Mouse (Mus musculus) hindbrain, embryonic 13.5 days (tissue): ENCODE measurements around the gene Pex19. TPM values are rescaled to one million over a fixed set of nuclear protein-coding genes. Genes with fewer than 3 reads are reported as not detected.

Experiments used
- ATAC-seq: fragments of 200-750 bp; cut with Nextera tagmentation; 2 replicates; pipeline ENCODE4 v1.8.0; 2017; ENCODE audit warnings: moderate TSS enrichment; ENCODE audit not compliant: low FRiP score
- H3K27ac ChIP-seq: fragments of 300-500 bp; sonication (generic); 2 replicates; pipeline ENCODE4 v1.5.1; 2015; ENCODE audit warnings: inconsistent platforms, mild to moderate bottlenecking, moderate library complexity
- H3K27me3 ChIP-seq: fragments of 300-500 bp; sonication (generic); 2 replicates; pipeline ENCODE4 v1.6.1; 2015; ENCODE audit warnings: mild to moderate bottlenecking, inconsistent platforms
- H3K36me3 ChIP-seq: fragments of 300-500 bp; sonication (generic); 2 replicates; pipeline ENCODE4 v1.6.1; 2015; ENCODE audit warnings: mild to moderate bottlenecking, inconsistent platforms
- H3K4me1 ChIP-seq: fragments of 300-500 bp; sonication (generic); replicated peaks from 2 replicates; pipeline ENCODE4 v1.6.1; 2015; ENCODE audit warnings: inconsistent platforms
- H3K4me2 ChIP-seq: fragments of 300-500 bp; sonication (generic); 2 replicates; pipeline ENCODE4 v1.6.1; 2015; ENCODE audit warnings: inconsistent platforms, mild to moderate bottlenecking, moderate library complexity
- H3K4me3 ChIP-seq: fragments of 300-500 bp; sonication (generic); 2 replicates; pipeline ENCODE4 v1.5.1; 2015; ENCODE audit warnings: mild to moderate bottlenecking, inconsistent platforms
- H3K9ac ChIP-seq: fragments of 300-500 bp; sonication (generic); 2 replicates; pipeline ENCODE4 v1.6.1; 2015; ENCODE audit warnings: mild to moderate bottlenecking, inconsistent platforms
- H3K9me3 ChIP-seq: fragments of 300-500 bp; sonication (generic); 2 replicates; pipeline ENCODE4 v1.6.1; 2016; ENCODE audit warnings: inconsistent platforms
- WGBS: fragments of 180-500 bp; shearing (Covaris S2); methylation state at CpG from one replicate; pipeline ENCODE4 v1.1.7; 2015; 5-methylcytosine and 5-hydroxymethylcytosine counted together
- polyA plus RNA-seq: library from polyadenylated mRNA; unstranded; fragments of >200 nt; fragmentation: Nextera tagmentation; extraction: Ambion mirVana; gene quantifications from 2 replicates; pipeline ENCODE4 v1.2.1, GENCODE M21; 2015

The Pex19 gene
- polyA plus RNA-seq, 1 experiment from 2014 or later = 163 TPM

DNA sequence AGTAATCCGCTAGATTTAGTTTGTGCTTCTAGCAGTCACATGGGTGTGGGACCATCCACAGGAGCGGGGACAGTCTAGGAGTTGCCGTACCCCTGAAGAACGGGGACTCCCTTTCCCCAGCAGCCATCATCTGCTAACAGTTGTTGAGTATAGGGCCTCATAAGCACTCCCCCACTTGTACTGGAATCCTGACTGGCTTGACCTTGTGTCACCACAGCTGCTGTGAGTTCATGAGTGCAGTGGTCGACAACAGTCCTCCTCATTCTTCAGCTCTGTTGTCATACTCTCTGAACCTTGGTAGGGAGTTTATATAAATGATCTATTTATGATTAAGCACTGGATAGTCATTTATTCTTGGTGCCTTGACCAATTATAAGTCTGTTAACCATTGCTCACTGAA lies 43.3 kb downstream of the Pex19 start:
- H3K27me3 ChIP-seq = no peaks in the 10 kb centered on the region
- no peak overlapping the region for H3K4me2 ChIP-seq
- H3K36me3 ChIP-seq = peaks cover 89% of the 10 kb centered on the region
- no peaks in the 10 kb centered on the region for H3K4me1 ChIP-seq
- H3K9ac ChIP-seq = no peak overlapping the region
- no peak overlapping the region for H3K4me3 ChIP-seq
- H3K27ac ChIP-seq = no peak overlapping the region
- H3K9me3 ChIP-seq = no peaks in the 10 kb centered on the region
- no peak for ATAC-seq
- WGBS = 95% methylated on average over 5 of the region's 5 CpGs

DNA sequence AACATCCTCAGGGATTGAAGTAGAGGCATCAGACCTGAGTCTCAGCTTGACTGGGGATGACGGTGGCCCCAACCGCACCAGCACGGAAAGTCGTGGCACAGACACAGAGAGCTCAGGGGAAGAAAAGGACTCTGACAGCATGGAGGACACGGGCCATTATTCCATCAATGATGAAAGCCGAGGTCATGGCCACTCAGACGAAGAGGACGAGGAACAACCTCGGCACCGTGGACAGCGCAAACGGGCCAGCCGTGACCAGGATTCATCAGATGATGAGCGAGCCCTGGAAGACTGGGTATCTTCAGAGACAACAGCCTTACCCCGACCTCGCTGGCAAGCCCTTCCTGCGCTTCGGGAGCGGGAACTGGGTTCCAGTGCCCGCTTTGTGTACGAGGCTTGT lies 45.8 kb downstream of the Pex19 start:
- no peak overlapping the region for H3K4me2 ChIP-seq
- H3K9ac ChIP-seq = no peak overlapping the region
- WGBS = 84% methylated on average over 21 of the region's 21 CpGs
- H3K4me1 ChIP-seq = no peaks in the 10 kb centered on the region
- no peaks in the 10 kb centered on the region for H3K9me3 ChIP-seq
- H3K27me3 ChIP-seq = no peaks in the 10 kb centered on the region
- H3K27ac ChIP-seq = peak overlapping the region; percentile 30; the same call in 1 of the 2 replicates
- no peak for ATAC-seq
- peaks cover 86% of the 10 kb centered on the region for H3K36me3 ChIP-seq
- no peak overlapping the region for H3K4me3 ChIP-seq

DNA sequence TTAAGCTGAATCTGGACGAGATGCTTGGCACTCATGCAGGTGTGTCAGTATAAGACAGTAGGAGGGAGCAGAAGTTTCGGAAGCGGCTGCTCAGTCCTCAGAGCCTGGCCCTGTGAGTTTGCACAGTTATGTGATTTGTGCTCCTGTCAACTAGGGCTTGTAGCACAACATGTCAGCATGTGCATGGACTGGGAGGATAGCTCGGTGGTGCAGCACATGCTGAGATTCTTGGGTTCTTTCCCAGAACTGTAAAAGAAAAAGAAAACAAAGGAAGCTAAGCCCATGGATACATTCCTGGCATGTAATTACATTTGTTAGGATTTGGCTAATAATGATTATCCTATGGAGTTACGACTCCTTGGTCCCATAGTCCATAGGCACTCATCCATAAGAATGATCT lies 46.6 kb downstream of the Pex19 start:
- no peaks in the 10 kb centered on the region for H3K9me3 ChIP-seq
- no peak overlapping the region for H3K27ac ChIP-seq
- no peak for ATAC-seq
- H3K4me3 ChIP-seq = no peak overlapping the region
- H3K4me1 ChIP-seq = no peaks in the 10 kb centered on the region
- 67% methylated on average over 5 of the region's 5 CpGs for WGBS
- H3K27me3 ChIP-seq = no peaks in the 10 kb centered on the region
- H3K9ac ChIP-seq = no peak overlapping the region
- H3K4me2 ChIP-seq = no peak overlapping the region
- H3K36me3 ChIP-seq = peaks cover 86% of the 10 kb centered on the region

DNA sequence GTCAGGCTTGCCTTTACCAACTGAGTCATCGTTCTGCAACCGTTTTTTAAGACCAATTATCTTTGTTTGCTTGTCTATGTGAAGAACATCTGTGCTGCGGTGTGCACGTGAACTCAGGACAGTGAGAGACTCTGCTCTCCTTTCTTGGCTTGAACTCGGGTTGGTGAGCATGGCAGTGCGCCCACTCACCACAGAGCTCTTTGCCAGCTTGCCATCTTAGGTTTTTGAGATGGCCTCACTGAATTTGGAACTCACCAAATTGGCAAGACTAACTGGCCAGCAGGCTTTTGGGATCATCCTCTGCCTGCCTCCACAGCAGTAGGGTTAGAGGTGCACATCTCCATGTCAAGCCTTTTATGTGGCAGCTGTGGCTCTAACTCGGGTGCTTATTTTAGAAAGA lies 51.2 kb downstream of the Pex19 start:
- Histone ChIP-seq H3K9ac (no peak overlapping the region), H3K4me3 (no peak overlapping the region), H3K4me2 (no peak overlapping the region), H3K4me1 (no peaks in the 10 kb centered on the region), H3K27ac (no peak overlapping the region), H3K27me3 (no peaks in the 10 kb centered on the region), H3K9me3 (no peaks in the 10 kb centered on the region), H3K36me3 (peaks cover 69% of the 10 kb centered on the region)
- no peak for ATAC-seq
- 91% methylated on average over 7 of the region's 7 CpGs for WGBS

DNA sequence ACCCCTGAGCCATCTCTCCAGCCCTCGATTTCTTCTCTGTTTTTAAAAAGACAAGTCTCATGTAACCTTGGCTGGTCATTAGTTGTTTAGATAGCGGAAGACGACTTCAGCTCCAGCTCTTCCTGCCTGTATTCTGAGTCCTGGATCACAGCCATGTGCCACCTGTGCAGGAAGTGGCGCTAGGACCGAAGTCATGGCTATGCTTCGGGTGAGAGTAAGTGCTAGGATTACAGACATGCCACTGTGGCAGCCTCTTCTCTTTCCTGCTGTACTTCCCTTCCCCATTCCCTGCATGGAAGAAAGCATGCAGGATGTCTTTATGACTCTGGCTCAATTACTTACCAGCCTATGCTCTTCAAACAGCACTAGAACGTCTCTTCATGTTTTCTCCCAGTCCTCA lies 52.5 kb downstream of the Pex19 start:
- H3K27ac ChIP-seq = no peak overlapping the region
- no peaks in the 10 kb centered on the region for H3K9me3 ChIP-seq
- no peak overlapping the region for H3K4me2 ChIP-seq
- H3K4me1 ChIP-seq = no peaks in the 10 kb centered on the region
- peaks cover 60% of the 10 kb centered on the region for H3K36me3 ChIP-seq
- no peak overlapping the region for H3K4me3 ChIP-seq
- H3K27me3 ChIP-seq = no peaks in the 10 kb centered on the region
- no peak overlapping the region for H3K9ac ChIP-seq
- WGBS = 84% methylated on average over 7 of the region's 7 CpGs
- no peak for ATAC-seq

DNA sequence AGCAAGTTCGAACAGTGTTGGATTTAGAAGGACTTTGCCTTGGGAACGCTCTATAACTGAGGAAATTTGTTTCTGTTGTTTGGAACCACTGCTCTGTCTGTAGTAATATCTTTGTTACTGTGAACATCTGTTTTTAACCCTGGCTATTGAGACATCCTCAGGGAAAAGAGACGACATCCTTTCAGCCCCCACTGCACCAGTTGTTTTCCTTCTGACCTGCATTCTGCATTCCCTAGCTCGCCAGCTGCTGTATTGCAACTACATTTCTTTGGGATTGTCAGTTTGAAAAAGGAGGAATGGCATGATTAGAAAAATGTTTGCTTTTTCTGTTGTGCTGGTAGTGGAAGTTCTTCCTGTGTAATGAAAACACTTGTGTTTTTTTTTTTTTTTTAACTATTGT lies 54.3 kb downstream of the Pex19 start:
- Histone ChIP-seq H3K4me1 (no peaks in the 10 kb centered on the region), H3K9ac (no peak overlapping the region), H3K27ac (no peak overlapping the region), H3K9me3 (no peaks in the 10 kb centered on the region), H3K36me3 (peaks cover 47% of the 10 kb centered on the region), H3K4me2 (no peak overlapping the region), H3K27me3 (no peaks in the 10 kb centered on the region), H3K4me3 (no peak overlapping the region)
- no peak for ATAC-seq
- 61% methylated on average over 4 of the region's 4 CpGs for WGBS

DNA sequence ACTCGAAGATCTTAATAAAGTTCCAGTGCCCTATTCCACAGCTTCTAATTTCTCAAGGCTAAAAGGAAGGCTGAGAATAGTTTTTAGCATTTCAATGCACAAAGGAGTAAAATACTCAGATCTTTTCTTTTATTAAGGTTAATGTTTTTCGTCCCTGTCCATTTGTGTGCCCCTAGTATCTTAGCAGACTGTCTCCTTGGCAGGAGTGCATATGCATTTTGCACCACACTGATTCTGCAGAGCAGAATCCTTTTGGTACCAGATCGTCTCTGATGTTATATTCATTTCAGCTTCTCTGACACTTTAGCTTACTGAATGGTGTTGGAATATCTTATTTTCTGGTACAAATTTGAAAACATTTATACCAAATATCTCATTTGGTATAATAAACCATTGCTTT lies 55.2 kb downstream of the Pex19 start:
- WGBS = 91% methylated on average over 3 of the region's 3 CpGs
- Histone ChIP-seq H3K4me2 (no peak overlapping the region), H3K4me1 (no peaks in the 10 kb centered on the region), H3K4me3 (no peak overlapping the region), H3K36me3 (peaks cover 52% of the 10 kb centered on the region), H3K27me3 (no peaks in the 10 kb centered on the region), H3K9ac (no peak overlapping the region), H3K27ac (no peak overlapping the region), H3K9me3 (no peaks in the 10 kb centered on the region)
- ATAC-seq = no peak

DNA sequence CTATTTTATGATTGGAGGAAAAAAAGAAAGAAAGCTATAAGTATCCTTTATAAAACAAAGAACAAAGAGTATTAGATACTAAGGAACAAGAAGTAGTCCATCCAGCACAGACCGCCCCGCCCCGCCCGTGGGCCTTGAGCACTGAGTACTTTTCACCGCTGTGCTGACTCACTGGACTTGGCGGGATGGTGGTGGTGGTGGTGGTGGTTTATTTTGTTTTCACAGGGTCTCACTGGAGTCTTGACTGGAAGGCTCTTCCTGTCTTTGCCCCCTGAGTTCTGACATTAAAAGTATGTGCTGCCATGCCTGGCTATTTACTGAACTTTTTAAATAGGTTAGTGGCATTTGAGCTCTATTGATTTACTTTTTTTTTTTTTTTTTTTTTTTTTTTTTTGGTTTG lies 56.5 kb downstream of the Pex19 start:
- Histone ChIP-seq H3K4me3 (no peak overlapping the region), H3K4me2 (no peak overlapping the region), H3K9me3 (no peaks in the 10 kb centered on the region), H3K4me1 (no peaks in the 10 kb centered on the region), H3K36me3 (peaks cover 56% of the 10 kb centered on the region), H3K9ac (no peak overlapping the region), H3K27me3 (no peaks in the 10 kb centered on the region), H3K27ac (no peak overlapping the region)
- ATAC-seq = no peak
- WGBS = 97% methylated on average over 6 of the region's 6 CpGs

DNA sequence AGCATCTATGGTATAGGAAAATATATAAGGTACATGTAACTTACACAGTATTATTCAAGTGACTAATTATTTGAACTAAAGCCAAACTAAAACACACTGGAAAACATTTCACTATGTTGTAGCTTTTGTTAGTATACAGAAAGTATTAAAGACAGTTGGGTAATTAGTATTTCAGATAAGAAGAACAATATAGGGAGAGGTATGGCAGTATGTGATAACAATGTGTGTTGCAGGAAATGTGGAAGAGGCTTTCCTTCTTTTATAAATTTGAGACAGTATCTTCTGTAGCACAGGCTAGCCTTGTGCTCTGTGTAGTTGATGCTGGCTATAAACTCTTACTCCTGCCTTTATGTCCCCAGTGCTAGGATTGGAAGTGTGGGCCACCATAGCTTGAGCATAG lies 57.4 kb downstream of the Pex19 start:
- no peaks in the 10 kb centered on the region for H3K27me3 ChIP-seq
- H3K36me3 ChIP-seq = peaks cover 58% of the 10 kb centered on the region
- no peak for ATAC-seq
- H3K4me1 ChIP-seq = no peaks in the 10 kb centered on the region
- no peak overlapping the region for H3K9ac ChIP-seq
- H3K27ac ChIP-seq = no peak overlapping the region
- no peak overlapping the region for H3K4me3 ChIP-seq
- no peaks in the 10 kb centered on the region for H3K9me3 ChIP-seq
- no peak overlapping the region for H3K4me2 ChIP-seq

Other genes with a start within 250 kb of the Pex19 start
- gene Gm10521, start 231.1 kb upstream of the Pex19 start, polyA plus RNA-seq = not detected in 2 replicates
- gene Slamf6, start 209.2 kb upstream of the Pex19 start, polyA plus RNA-seq = not detected in 2 replicates
- gene Vangl2, start 98.3 kb upstream of the Pex19 start, polyA plus RNA-seq = 49.4 and 52.1 TPM in 2 replicates
- gene Nhlh1, start 69.2 kb upstream of the Pex19 start, polyA plus RNA-seq = 8.1 and 9.8 TPM in 2 replicates
- 186 and 190 TPM in 2 replicates for gene Copa, start 44.2 kb upstream of the Pex19 start, polyA plus RNA-seq
- gene Ncstn, start 44.0 kb upstream of the Pex19 start, polyA plus RNA-seq = 118 and 128 TPM in 2 replicates
- gene Dcaf8, start 21.3 kb downstream of the Pex19 start, polyA plus RNA-seq = 100 and 107 TPM in 2 replicates
- 400 and 410 TPM in 2 replicates for gene Pea15a, start 80.0 kb downstream of the Pex19 start, polyA plus RNA-seq
- gene Casq1, start 93.1 kb downstream of the Pex19 start, polyA plus RNA-seq = 2.3 and 2.4 TPM in 2 replicates
- 0.06 TPM in 1 of 2 replicates, not detected in the other for gene Atp1a4, start 131.7 kb downstream of the Pex19 start, polyA plus RNA-seq
- 104 and 112 TPM in 2 replicates for gene Igsf8, start 134.9 kb downstream of the Pex19 start, polyA plus RNA-seq
- gene Atp1a2, start 171.3 kb downstream of the Pex19 start, polyA plus RNA-seq = 41.5 and 42.3 TPM in 2 replicates
- 2.2 and 2.5 TPM in 2 replicates for gene Kcnj9, start 202.6 kb downstream of the Pex19 start, polyA plus RNA-seq
- gene Kcnj10, start 214.5 kb downstream of the Pex19 start, polyA plus RNA-seq = 1.6 and 1.7 TPM in 2 replicates
- gene Pigm, start 249.8 kb downstream of the Pex19 start, polyA plus RNA-seq = 4.7 and 4.9 TPM in 2 replicates